Comparison of ENCODE assay signal across 18 mouse cellular contexts in genomic region chr2:34965806-34966205, GRCm38 (mm10). TPM values are rescaled to one million over a fixed set of nuclear protein-coding genes. Genes with fewer than 3 reads are reported as not detected.
DNase-seq lines count a peak whose midpoint lies in the region; ATAC-seq and TF ChIP-seq lines count a peak whose summit lies in the region.
"Had no signal": no experiment of that assay in that cellular context is flagged by ENCODE, and none has a peak within 500 bp of the region (broad histone marks: within the 10 kb centered on the region; RNA-seq: fewer than 3 reads in every experiment).

No protein-coding gene starts in this region.

- no peaks in the 10 kb centered on the region for H3K36me3 ChIP-seq in embryonic facial prominence, embryonic 13.5 days
- no peaks in the 10 kb centered on the region for H3K36me3 ChIP-seq in embryonic facial prominence, embryonic 10.5 days (replicated peaks)
- no peaks in the 10 kb centered on the region for H3K36me3 ChIP-seq in liver, embryonic 13.5 days
- H3K36me3 ChIP-seq in hindbrain, embryonic 13.5 days, result no peaks in the 10 kb centered on the region
- H3K36me3 ChIP-seq: embryonic facial prominence, embryonic 12.5 days; liver, embryonic 15.5 days; neural tube, embryonic 12.5 days had no signal

- TF ChIP-seq POLR2A in bone marrow macrophage, adult 2 months (IDR thresholded peaks at IDR 0.05; ENCODE audit: borderline replicate concordance, low read depth, low read length), result no peak

- H3K4me1 ChIP-seq in embryonic facial prominence, embryonic 13.5 days, result peaks cover 28% of the 10 kb centered on the region; the same call in 1 of the 2 replicates
- peaks cover 23% of the 10 kb centered on the region for H3K4me1 ChIP-seq in embryonic facial prominence, embryonic 10.5 days
- H3K4me1 ChIP-seq in liver, embryonic 13.5 days (replicated peaks), result peaks cover 11% of the 10 kb centered on the region
- H3K4me1 ChIP-seq in bone marrow macrophage, adult 2 months (ENCODE audit: control insufficient read depth, insufficient read depth, low read length), result peaks cover 34% of the 10 kb centered on the region
- peaks cover 7% of the 10 kb centered on the region for H3K4me1 ChIP-seq in hindbrain, embryonic 13.5 days (replicated peaks)

- no peak overlapping the region for H3K27ac ChIP-seq in embryonic facial prominence, embryonic 13.5 days
- no peak overlapping the region for H3K27ac ChIP-seq in embryonic facial prominence, embryonic 10.5 days (replicated peaks)
- H3K27ac ChIP-seq in liver, embryonic 13.5 days, result no peak overlapping the region
- peak overlapping the region; percentile 51 for H3K27ac ChIP-seq in bone marrow macrophage, adult 2 months (ENCODE audit: insufficient read depth, low read depth, low read length)
- H3K27ac ChIP-seq in hindbrain, embryonic 13.5 days, result no peak overlapping the region
- H3K27ac ChIP-seq: embryonic facial prominence, embryonic 12.5 days; liver, embryonic 15.5 days; neural tube, embryonic 12.5 days had no signal

- 69% methylated on average over 8 of the region's 8 CpGs for WGBS in embryonic facial prominence, embryonic 13.5 days
- whole genome bisulfite sequencing in embryonic facial prominence, embryonic 10.5 days, result 73% methylated on average over 8 of the region's 8 CpGs
- WGBS in liver, embryonic 13.5 days (ENCODE audit: insufficient replicate concordance), result 73% methylated on average over 8 of the region's 8 CpGs
- 81% methylated on average over 8 of the region's 8 CpGs for WGBS in hindbrain, embryonic 13.5 days

- ATAC-seq in embryonic facial prominence, embryonic 13.5 days (ENCODE audit: insufficient number of reproducible peaks, insufficient read depth, low FRiP score, low TSS enrichment, low read depth), result no peak
- no peak for ATAC-seq in liver, embryonic 13.5 days (ENCODE audit: low read depth)
- no peak for ATAC-seq in granulocyte monocyte progenitor cell, adult 5-6 weeks (replicated peaks; ENCODE audit: poor library complexity, severe bottlenecking)
- no peak for ATAC-seq in hindbrain, embryonic 13.5 days (ENCODE audit: low FRiP score)
- ATAC-seq: activated CD4-positive, CD25-positive, alpha-beta regulatory T cell, adult 4 months had no signal

- TF ChIP-seq CTCF in bone marrow macrophage, adult 2 months (IDR thresholded peaks at IDR 0.05; ENCODE audit: low read depth, low read length), result no peak

- H3K4me3 ChIP-seq in embryonic facial prominence, embryonic 13.5 days, result no peak overlapping the region
- no peak overlapping the region for H3K4me3 ChIP-seq in embryonic facial prominence, embryonic 10.5 days
- no peak overlapping the region for H3K4me3 ChIP-seq in liver, embryonic 13.5 days (replicated peaks)
- H3K4me3 ChIP-seq in bone marrow macrophage, adult 2 months (ENCODE audit: insufficient read depth, low read length), result peak overlapping the region; percentile 55
- H3K4me3 ChIP-seq in hindbrain, embryonic 13.5 days, result no peak overlapping the region
- H3K4me3 ChIP-seq: embryonic facial prominence, embryonic 12.5 days; liver, embryonic 15.5 days; neural tube, embryonic 12.5 days had no signal

- H3K9me3 ChIP-seq in embryonic facial prominence, embryonic 13.5 days, result no peaks in the 10 kb centered on the region
- H3K9me3 ChIP-seq in embryonic facial prominence, embryonic 10.5 days, result no peaks in the 10 kb centered on the region
- no peaks in the 10 kb centered on the region for H3K9me3 ChIP-seq in liver, embryonic 13.5 days (replicated peaks)
- no peaks in the 10 kb centered on the region for H3K9me3 ChIP-seq in hindbrain, embryonic 13.5 days
- H3K9me3 ChIP-seq: embryonic facial prominence, embryonic 12.5 days; liver, embryonic 15.5 days; neural tube, embryonic 12.5 days had no signal

- no peak overlapping the region for H3K9ac ChIP-seq in embryonic facial prominence, embryonic 13.5 days
- no peak overlapping the region for H3K9ac ChIP-seq in liver, embryonic 13.5 days
- H3K9ac ChIP-seq in hindbrain, embryonic 13.5 days, result no peak overlapping the region
- H3K9ac ChIP-seq: embryonic facial prominence, embryonic 12.5 days; liver, embryonic 15.5 days; neural tube, embryonic 12.5 days had no signal

- no peak for DNase-seq in embryonic facial prominence, embryonic 10.5 days (ENCODE audit: low spot score)
- DNase-seq in liver, embryonic 13.5 days, result no peak
- no peak for DNase-seq in liver
- peak; percentile 51 for DNase-seq in thymus, postnatal 25 days
- DNase-seq: cerebellum, adult 2 months; gastrocnemius, postnatal 10 days; kidney, adult 9 months; layer of hippocampus, postnatal 36 days; right cerebral cortex, postnatal 14 days had no signal

- H3K27me3 ChIP-seq in embryonic facial prominence, embryonic 13.5 days, result peaks cover 5% of the 10 kb centered on the region
- H3K27me3 ChIP-seq in embryonic facial prominence, embryonic 10.5 days (replicated peaks; ENCODE audit: low read depth, poor library complexity, severe bottlenecking), result peaks cover 9% of the 10 kb centered on the region
- peaks cover 10% of the 10 kb centered on the region for H3K27me3 ChIP-seq in liver, embryonic 13.5 days
- H3K27me3 ChIP-seq in hindbrain, embryonic 13.5 days, result peaks cover 6% of the 10 kb centered on the region
- H3K27me3 ChIP-seq: embryonic facial prominence, embryonic 12.5 days had no signal

- H3K4me2 ChIP-seq in embryonic facial prominence, embryonic 13.5 days, result peak overlapping the region; percentile 9; the same call in 1 of the 2 replicates
- peak overlapping the region; percentile 36; the same call in 1 of the 2 replicates for H3K4me2 ChIP-seq in liver, embryonic 13.5 days
- H3K4me2 ChIP-seq in hindbrain, embryonic 13.5 days, result no peak overlapping the region
- H3K4me2 ChIP-seq: midbrain, embryonic 11.5 days; neural tube, embryonic 12.5 days had no signal

RNA-seq across cellular contexts. Expression of gene Traf1, which starts 4.2 kb away (rescaled TPM):
- 2.4 and 4.3 TPM in 2 replicates for polyA plus RNA-seq in embryonic facial prominence, embryonic 13.5 days (2015; fragmentation: Nextera tagmentation; extraction: Ambion mirVana)
- 0.34 and 0.38 TPM in 2 replicates for polyA plus RNA-seq in embryonic facial prominence, embryonic 10.5 days (2016; fragmentation: Nextera tagmentation; extraction: Ambion mirVana)
- 0.14 and 0.15 TPM in 2 replicates for polyA plus RNA-seq in liver, embryonic 13.5 days (2015; fragmentation: Nextera tagmentation; extraction: Ambion mirVana)
- polyA plus RNA-seq in bone marrow macrophage, adult 2 months (2012; ENCODE audit: insufficient read depth, insufficient read length, missing spikeins), result 22.0 and 28.0 TPM in 2 replicates
- not detected in 2 replicates for total RNA-seq in granulocyte monocyte progenitor cell, adult 5-6 weeks (2014; fragmentation: Nextera tagmentation)
- total RNA-seq in granulocyte monocyte progenitor cell, adult 5-6 weeks (2017), result 0.09 and 0.15 TPM in 2 replicates
- polyA plus RNA-seq in hindbrain, embryonic 13.5 days (2015; fragmentation: Nextera tagmentation; extraction: Ambion mirVana), result 0.73 and 1.9 TPM in 2 replicates

RNA-seq across cellular contexts. Expression of gene Phf19, which starts 52.0 kb away (rescaled TPM):
- polyA plus RNA-seq in embryonic facial prominence, embryonic 13.5 days (2015; fragmentation: Nextera tagmentation; extraction: Ambion mirVana), result 3.5 and 5.2 TPM in 2 replicates
- 1.1 and 1.8 TPM in 2 replicates for polyA plus RNA-seq in embryonic facial prominence, embryonic 10.5 days (2016; fragmentation: Nextera tagmentation; extraction: Ambion mirVana)
- 2.3 and 3.0 TPM in 2 replicates for polyA plus RNA-seq in liver, embryonic 13.5 days (2015; fragmentation: Nextera tagmentation; extraction: Ambion mirVana)
- 9.9 and 13.4 TPM in 2 replicates for polyA plus RNA-seq in bone marrow macrophage, adult 2 months (2012; ENCODE audit: insufficient read depth, insufficient read length, missing spikeins)
- 22.6 and 25.9 TPM in 2 replicates for total RNA-seq in granulocyte monocyte progenitor cell, adult 5-6 weeks (2014; fragmentation: Nextera tagmentation)
- total RNA-seq in granulocyte monocyte progenitor cell, adult 5-6 weeks (2017), result 5.9 and 7.9 TPM in 2 replicates
- 1.1 and 1.3 TPM in 2 replicates for polyA plus RNA-seq in hindbrain, embryonic 13.5 days (2015; fragmentation: Nextera tagmentation; extraction: Ambion mirVana)
